Mouse (Mus musculus) yolk sac, embryonic 10.5 days (tissue): Measurements from ENCODE around the gene E2f3.

ENCODE experiments used
- DNase-seq: peaks from one replicate; pipeline ENCODE4 v3.0.0-alpha.2; 2017; ENCODE audit warnings: low spot score

E2f3 gene

DNA sequence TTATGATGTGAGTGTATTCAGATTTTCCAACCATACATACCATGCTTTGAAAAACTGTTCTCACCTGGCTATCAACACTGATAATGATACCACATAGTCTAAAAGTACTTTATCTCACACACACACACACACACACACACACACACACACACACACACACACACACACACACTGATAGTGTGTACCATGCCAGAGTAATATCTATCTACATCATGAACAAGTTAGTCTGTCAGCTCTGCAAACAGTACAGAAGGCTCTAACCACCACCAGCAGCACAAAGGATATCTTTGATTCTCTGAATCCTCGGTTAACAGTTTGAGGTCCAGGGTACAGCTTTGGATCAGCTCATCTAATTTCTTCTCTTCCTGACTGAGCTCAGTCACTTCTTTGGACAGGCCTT lies 69.3 kb downstream of the E2f3 start:
- no peak for DNase-seq

DNA sequence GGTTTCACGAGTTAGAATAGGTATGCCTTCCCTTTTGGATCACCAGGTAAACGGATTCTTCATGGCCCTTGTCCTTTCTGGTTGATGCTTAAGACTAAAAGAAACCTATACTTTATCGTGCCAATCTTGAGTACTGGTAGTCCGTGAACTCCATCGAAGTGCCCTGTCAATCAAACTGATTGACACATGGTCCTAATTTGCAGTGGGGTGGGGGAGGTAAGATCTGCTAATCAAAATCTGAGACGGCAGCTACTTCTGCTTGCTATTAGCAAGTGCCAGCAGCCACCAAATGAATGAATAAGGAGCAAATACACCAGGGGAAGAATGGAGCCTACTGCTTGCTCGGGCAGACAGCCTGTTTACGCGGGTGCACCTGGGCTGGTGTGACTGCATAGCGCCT lies 72.3 kb downstream of the E2f3 start:
- DNase-seq = no peak

DNA sequence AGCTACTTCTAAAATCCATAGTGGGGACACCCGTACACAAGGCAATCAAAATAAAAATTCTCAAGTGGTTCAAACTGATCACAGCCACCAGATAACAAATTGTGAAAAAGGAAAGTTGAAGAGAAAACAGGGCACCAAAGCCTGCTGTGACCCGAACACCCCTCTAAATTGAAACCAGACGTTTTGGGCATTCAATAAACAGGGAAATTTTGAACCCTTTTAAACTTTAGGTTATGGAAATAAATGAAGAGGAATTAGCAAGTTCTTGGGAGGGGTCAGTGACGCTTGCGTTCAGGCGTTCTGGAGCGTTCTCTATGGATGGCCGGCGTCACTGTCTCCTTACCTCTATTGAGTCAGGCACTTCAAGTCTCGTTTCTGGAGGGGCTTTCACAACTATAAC lies 72.8 kb downstream of the E2f3 start:
- no peak for DNase-seq

DNA sequence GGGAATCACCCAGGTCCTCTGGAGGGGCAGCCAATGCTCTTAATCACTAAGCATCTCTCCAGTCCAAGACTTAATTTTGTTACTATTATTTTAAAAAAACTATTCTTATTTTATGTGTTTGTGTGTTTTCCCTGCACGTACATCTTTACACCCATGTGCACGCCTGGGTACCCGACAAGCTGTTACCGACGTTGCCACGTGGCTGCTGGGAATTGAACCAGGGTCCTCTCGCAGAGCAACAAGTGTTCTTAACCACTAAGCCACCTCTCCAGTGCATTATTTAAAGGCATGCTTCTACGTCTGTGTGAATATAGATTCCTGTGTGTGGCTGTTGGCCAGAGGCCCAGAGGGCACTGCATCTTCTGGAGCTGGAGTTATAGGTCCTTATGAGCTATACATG lies 73.6 kb downstream of the E2f3 start:
- no peak for DNase-seq

DNA sequence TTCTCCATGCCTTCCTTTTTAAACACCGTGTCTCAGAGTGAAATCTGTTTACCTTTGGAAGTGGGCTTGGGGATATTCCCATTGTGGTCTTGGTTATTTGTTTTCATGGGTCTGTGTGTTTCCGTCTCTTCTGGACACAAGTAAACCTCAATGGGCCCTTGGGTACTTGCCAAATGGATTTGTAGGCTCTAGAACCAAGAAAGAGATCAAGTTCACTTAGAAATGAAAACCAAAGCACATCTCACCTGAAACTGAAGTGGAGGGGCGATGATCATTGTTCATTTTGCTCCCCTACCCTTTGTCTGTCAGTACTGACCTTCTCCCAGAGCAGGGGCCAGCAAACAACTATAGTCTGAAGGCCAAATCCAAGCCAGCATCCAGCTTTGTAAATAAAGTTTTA lies 74.7 kb downstream of the E2f3 start:
- DNase-seq = no peak

DNA sequence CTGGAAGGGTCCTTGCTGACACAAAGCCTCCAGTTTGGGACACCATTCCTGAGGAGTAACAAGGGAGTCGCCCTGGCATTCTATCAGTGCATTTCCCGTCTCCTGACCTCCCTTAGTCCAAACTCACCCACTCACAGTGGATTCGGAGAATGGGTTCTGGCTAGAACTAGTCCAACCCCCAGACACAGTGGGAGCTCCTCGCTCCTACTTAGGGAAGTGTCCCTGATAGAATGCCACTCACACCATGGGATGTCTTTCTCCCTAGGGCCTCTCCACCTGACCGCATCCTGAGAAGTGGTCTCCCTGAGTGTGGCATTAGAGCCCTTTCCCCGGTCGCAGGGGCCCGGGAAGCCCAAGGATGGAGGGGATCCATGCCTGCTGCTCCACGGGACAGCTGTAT lies 77.4 kb downstream of the E2f3 start:
- DNase-seq = no peak

DNA sequence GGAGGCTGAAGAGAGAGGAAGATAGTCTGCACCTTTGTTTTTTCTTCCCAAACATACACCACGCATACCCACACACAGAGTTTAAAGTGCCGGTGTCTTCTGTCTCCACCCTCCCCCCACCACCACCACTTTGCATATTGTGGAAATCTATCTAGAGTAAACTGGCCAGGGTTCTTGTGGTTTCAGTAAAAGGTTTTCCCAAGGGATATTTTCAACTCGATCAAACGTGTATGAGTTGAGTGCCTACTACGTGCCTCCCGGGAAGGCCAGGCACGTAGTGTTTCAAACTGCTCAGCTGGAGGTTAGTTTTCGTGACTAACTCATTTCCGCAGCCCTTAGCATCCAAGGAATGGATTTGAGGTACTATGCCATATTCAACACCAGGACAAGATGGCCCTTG lies 77.9 kb downstream of the E2f3 start:
- DNase-seq = no peak

DNA sequence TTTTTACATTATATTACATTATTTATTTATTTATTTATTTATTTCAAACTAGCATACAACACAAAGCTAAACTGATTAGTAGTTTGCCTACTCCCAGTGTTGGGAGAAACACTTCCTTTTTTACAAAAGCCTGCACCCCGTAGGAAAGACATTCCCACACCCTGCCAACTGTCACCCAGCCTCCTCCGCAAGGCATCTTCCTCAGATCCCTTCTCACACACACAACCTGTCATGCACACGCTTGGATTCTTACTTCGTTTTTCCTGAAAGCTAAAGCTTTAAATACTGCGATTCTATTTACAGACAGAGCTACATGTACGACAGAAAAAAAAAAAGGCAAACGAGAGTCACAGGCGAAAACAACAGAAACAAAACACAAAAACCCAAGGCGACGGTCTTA lies 79.1 kb downstream of the E2f3 start:
- DNase-seq = no peak

DNA sequence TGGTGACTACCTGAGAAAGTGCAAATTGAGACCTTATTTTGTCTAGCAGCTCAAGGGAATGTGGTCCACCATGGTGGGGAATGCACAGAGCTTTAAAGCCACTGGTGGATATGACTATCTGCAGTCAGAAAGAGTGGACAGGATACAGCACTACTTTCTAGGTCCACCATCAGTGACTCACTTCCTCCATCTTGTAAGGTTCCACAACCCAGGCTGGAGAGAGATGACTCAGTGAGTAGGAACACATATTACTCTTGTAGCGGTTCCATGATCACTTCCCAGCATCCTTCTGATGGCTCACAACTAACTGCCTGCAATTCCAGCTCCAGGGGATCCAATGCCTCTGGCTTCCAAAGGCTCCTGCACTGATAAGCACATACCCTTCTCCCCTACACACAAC lies 82.5 kb downstream of the E2f3 start:
- no peak for DNase-seq

DNA sequence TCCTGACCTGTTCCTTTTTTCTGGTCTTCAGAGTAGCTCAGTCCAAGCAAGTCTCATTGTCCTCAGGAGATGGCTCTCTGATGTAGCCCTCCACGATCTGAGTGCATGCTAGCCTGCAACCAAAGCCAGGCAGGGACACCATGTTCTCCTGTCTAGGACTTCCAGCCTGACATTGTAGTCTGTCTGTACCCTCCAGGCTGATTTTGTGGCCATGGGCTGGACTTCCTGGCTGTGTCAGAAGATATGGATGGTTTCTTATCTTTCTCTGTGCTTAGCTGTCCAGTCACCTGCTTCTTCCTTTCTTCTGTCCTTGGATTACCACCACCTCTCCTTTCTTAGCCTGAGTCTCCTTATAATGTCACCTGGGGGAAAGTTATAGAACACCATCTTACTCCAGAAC lies 83.2 kb downstream of the E2f3 start:
- DNase-seq = no peak

DNA sequence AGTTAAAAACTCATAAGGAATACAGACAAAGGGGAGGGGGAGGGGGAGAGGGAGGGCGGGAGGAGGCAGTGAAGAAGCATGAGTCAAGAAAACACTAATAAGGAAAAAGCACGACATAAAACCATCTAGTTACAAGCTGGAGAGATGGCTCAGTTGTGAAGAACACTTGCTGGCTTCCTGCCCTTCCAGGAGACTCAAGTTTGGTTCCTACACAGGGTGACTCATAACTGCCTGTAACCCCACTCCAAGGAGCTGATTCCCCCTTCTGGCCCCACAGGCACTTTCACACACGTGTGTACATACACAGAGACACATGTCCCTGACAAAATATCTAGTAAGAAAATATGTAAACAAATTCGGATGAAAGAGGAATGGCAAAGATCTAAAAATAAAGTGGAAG lies 84.2 kb downstream of the E2f3 start:
- DNase-seq = no peak

DNA sequence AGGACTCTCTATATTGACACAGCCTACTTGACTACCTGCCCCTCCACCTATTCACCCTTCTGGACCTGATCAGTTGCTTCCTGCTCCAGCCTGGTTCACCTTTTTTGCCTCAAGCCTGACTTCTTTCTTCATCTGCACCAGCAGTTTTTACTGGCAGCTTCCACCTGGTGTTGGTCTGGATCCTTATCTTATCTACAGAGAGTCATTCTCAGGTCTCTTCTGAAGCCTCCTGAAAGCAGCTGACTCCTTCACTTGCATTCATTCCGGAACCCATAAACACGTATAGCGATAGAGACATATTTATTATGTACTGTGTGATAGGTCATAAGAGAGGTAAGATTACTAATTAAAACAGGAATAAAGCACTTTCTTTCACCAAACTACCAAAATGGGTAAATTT lies 119.1 kb downstream of the E2f3 start:
- DNase-seq = no peak

DNA sequence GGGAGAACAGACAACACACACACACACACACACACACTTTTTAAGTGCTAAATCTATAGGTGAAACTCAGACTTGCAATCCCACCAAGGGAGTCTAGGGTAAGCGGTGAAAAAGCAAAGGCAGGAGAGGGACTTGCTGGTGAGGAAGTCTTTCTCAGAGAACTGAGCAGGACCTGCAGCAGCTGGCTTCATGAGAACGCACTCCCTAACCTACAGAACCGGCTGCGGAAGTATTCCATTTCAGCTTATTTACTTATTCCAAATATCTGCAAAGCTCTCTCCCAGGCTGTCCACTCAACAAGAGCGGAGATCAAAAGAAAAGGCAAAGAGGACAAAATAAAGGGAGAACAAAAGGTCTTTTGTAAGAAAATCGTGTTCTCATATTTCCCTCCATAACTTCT lies 121.5 kb downstream of the E2f3 start:
- DNase-seq = no peak

DNA sequence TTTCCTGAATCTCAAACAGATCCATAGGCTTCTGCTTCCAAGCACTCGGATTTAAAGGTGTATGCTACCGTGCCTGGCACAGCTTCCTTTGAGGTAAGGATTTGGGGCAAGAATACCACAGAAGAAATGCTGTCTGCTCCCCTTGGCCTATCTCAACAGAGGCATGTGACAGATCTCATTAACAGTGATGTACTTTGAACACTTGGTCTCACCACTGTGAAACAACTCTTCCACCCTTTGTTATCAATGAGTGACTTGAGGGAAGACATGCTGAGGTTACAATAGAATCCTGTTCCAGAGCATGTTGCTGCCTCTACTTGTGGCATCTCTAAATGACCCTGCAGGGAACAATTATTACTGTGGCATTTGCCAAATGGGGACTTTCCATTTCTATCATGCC lies 125.8 kb downstream of the E2f3 start:
- peak; percentile 4 for DNase-seq

DNA sequence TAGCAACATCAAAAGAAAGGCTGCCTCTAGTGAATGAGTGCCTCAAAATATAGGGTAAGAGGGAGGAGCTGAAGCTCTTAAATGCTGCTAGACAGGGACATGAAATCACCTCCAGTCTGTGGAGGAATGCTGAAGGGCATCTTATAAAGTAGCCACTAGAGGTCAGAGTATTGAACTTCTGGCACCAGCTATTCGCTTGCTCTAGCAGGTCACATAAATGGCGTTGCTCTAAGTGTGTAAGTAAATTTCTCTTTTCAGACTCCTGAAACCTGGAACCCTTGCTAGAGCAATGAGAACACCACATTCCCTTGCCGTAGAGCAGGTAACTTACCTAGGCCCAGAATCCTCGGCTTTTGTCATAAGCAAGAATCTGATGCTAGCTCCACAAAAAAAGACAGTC lies 128.4 kb downstream of the E2f3 start:
- DNase-seq = peak; percentile 26
